Mouse (Mus musculus): Measurements from ENCODE around the gene Kif27.

DNA sequence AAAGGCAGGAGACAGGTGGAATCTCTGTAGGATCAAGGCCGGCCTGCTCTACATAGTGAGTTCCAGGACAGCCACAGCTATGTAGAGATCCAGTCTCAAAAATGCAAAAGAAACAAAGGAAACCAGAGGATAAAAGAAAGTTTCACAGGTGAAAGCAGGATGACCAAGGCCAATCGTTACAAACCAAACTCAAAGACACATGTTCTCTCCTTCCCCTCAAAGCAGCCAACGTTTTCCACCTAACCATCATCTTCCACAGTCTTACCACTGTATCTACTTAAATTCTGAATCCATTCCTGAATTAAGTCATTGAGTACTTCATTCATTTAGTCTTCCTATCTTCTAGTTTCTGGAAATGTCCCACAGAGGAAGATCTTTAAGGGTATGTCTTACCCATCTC lies 29.5 kb upstream of the Kif27 start:
- no peak for TF ChIP-seq CTCF (IDR thresholded peaks at IDR 0.05; ENCODE audit: control insufficient read depth, insufficient read depth, insufficient replicate concordance, low read depth, low read length)
- TF ChIP-seq POLR2A (IDR thresholded peaks at IDR 0.05; ENCODE audit: control insufficient read depth, low read depth, low read length): no peak
